Mouse (Mus musculus) cerebellum, adult 2 months (tissue): ENCODE data around the gene Herpud1.

Source experiments
- CTCF ChIP-seq: fragments of 200-500 bp; IDR thresholded peaks from 2 replicates; pipeline ENCODE4 v1.5.1; 2011; ENCODE audit warnings: low read depth, mild to moderate bottlenecking, control low read depth, low read length, moderate library complexity, borderline replicate concordance; ENCODE audit not compliant: insufficient read depth
- POLR2A ChIP-seq: fragments of 200-500 bp; IDR thresholded peaks from 2 replicates; pipeline ENCODE4 v1.6.1; 2011; ENCODE audit warnings: low read length, control low read depth, borderline replicate concordance; ENCODE audit not compliant: insufficient read depth

DNA sequence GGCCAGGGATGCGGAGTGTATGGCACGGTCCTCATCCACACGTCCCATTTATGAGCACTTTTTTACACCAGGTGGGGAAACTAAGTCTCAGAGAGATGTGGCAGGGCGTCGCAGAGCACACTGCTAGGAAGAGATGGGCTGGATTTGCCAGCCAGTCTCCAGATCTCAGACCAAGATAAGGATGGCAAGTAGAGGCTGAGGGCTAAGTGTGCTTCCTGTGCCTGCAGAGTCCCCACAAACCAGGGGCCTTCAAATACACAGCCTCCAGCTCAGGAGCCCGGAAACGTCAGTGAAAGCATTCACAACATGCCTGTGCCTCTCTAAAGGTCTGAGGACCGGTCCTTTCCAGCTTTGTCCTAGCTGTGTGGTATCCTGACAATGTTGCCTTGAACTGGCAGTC is 48.7 kb upstream of the Herpud1 start:
- TF ChIP-seq POLR2A (no peak), CTCF (no peak)
